Mouse (Mus musculus) neural tube, embryonic 15.5 days (tissue): ENCODE results near the gene Nipal4. TPM values are rescaled to one million over a fixed set of nuclear protein-coding genes. Genes with fewer than 3 reads are reported as not detected.

ENCODE experiments used
- ATAC-seq: fragments of 200-750 bp; cut with Nextera tagmentation; 2 replicates; pipeline ENCODE4 v1.8.0; 2017; ENCODE audit warnings: mild to moderate bottlenecking, moderate TSS enrichment, moderate library complexity; ENCODE audit not compliant: low FRiP score
- H3K27ac ChIP-seq: fragments of 300-500 bp; sonication (generic); replicated peaks from 2 replicates; pipeline ENCODE4 v1.5.1; 2015; ENCODE audit warnings: mild to moderate bottlenecking, inconsistent platforms
- H3K27me3 ChIP-seq: fragments of 300-500 bp; sonication (generic); replicated peaks from 2 replicates; pipeline ENCODE4 v1.6.1; 2015; ENCODE audit warnings: inconsistent platforms
- H3K36me3 ChIP-seq: fragments of 300-500 bp; sonication (generic); 2 replicates; pipeline ENCODE4 v1.6.1; 2015; ENCODE audit warnings: inconsistent platforms
- H3K4me1 ChIP-seq: fragments of 300-500 bp; sonication (generic); 2 replicates; pipeline ENCODE4 v1.6.1; 2015; ENCODE audit warnings: inconsistent platforms
- H3K4me2 ChIP-seq: fragments of 300-500 bp; sonication (generic); 2 replicates; pipeline ENCODE4 v1.6.1; 2015; ENCODE audit warnings: inconsistent platforms, mild to moderate bottlenecking, moderate library complexity
- H3K4me3 ChIP-seq: fragments of 300-500 bp; sonication (generic); replicated peaks from 2 replicates; pipeline ENCODE4 v1.5.1; 2015; ENCODE audit warnings: mild to moderate bottlenecking, inconsistent platforms
- H3K9ac ChIP-seq: fragments of 300-500 bp; sonication (generic); replicated peaks from 2 replicates; pipeline ENCODE4 v1.6.1; 2015; ENCODE audit warnings: mild to moderate bottlenecking, inconsistent platforms
- H3K9me3 ChIP-seq: fragments of 300-500 bp; sonication (generic); replicated peaks from 2 replicates; pipeline ENCODE4 v1.6.1; 2016; ENCODE audit warnings: inconsistent platforms
- WGBS: fragments of 180-500 bp; shearing (Covaris S2); methylation state at CpG from one replicate; pipeline ENCODE4 v1.1.7; 2015; ENCODE audit warnings: mixed read lengths; 5-methylcytosine and 5-hydroxymethylcytosine counted together
- polyA plus RNA-seq: library from polyadenylated mRNA; unstranded; fragments of >200 nt; fragmentation: Nextera tagmentation; extraction: Ambion mirVana; gene quantifications from 2 replicates; pipeline ENCODE4 v1.2.1, GENCODE M21; 2015

The Nipal4 gene
- polyA plus RNA-seq, 1 experiment from 2014 or later, result 0.15 TPM

- Histone ChIP-seq H3K4me1 (no peaks in the 10 kb centered on the region), H3K27ac (no peak overlapping the region), H3K9ac (no peak overlapping the region), H3K4me2 (no peak overlapping the region), H3K36me3 (peaks cover 34% of the 10 kb centered on the region), H3K9me3 (no peaks in the 10 kb centered on the region), H3K27me3 (no peaks in the 10 kb centered on the region), H3K4me3 (no peak overlapping the region)
- ATAC-seq, result no peak
- WGBS, result 80% methylated on average over 5 of the region's 5 CpGs
These were observed 19.7 kb downstream of the Nipal4 start for GRCm38 (mm10) chr11:46146619-46147018.

- ATAC-seq, result no peak
- H3K9ac ChIP-seq, result no peak overlapping the region
- no peaks in the 10 kb centered on the region for H3K4me1 ChIP-seq
- no peak overlapping the region for H3K4me3 ChIP-seq
- no peak overlapping the region for H3K27ac ChIP-seq
- H3K36me3 ChIP-seq, result peaks cover 47% of the 10 kb centered on the region
- no peaks in the 10 kb centered on the region for H3K27me3 ChIP-seq
- H3K9me3 ChIP-seq, result no peaks in the 10 kb centered on the region
- WGBS, result 91% methylated on average over 11 of the region's 11 CpGs
- no peak overlapping the region for H3K4me2 ChIP-seq
These were observed 21.0 kb downstream of the Nipal4 start for GRCm38 (mm10) chr11:46145163-46145875.

GRCm38 (mm10) chr11:46143342-46143741 lies 23.0 kb downstream of the Nipal4 start:
- WGBS, result 84% methylated on average over 6 of the region's 6 CpGs

GRCm38 (mm10) chr11:46134899-46135298 lies 31.4 kb downstream of the Nipal4 start:
- ATAC-seq, result no peak
- Histone ChIP-seq H3K9ac (no peak overlapping the region), H3K4me1 (no peaks in the 10 kb centered on the region), H3K27ac (no peak overlapping the region), H3K4me2 (no peak overlapping the region), H3K36me3 (peaks cover 56% of the 10 kb centered on the region), H3K27me3 (no peaks in the 10 kb centered on the region), H3K9me3 (no peaks in the 10 kb centered on the region), H3K4me3 (no peak overlapping the region)
- 92% methylated on average over 2 of the region's 2 CpGs for WGBS

More at GRCm38 (mm10) chr11:46143342-46143741, 23.0 kb downstream of the Nipal4 start:
- H3K27ac ChIP-seq, result no peak overlapping the region
- no peak overlapping the region for H3K9ac ChIP-seq
- H3K36me3 ChIP-seq, result peaks cover 67% of the 10 kb centered on the region
- H3K4me1 ChIP-seq, result no peaks in the 10 kb centered on the region
- ATAC-seq, result no peak
- no peak overlapping the region for H3K4me3 ChIP-seq
- H3K9me3 ChIP-seq, result no peaks in the 10 kb centered on the region
- H3K27me3 ChIP-seq, result no peaks in the 10 kb centered on the region
- H3K4me2 ChIP-seq, result no peak overlapping the region

- no peaks in the 10 kb centered on the region for H3K9me3 ChIP-seq
These were observed 35.0 kb downstream of the Nipal4 start for GRCm38 (mm10) chr11:46131022-46131986.

DNA sequence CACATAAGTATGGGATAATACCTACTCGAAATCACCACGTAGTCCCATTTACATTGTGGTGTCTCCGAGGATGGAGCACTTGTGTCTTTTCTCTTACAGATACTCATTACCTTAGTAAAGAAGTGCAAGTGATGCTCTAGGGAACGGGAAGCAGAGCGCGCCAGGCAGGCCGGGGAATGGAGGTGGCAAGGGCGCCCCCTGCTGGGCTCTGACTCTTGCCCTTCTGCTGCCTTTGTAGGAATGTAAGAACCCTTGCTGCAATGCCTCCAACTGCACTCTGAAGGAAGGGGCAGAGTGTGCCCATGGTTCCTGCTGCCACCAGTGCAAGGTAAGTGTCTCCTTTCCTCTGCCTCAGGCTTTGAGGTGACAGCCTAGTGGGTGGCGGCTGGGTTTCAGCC lies 37.8 kb downstream of the Nipal4 start:
- H3K9me3 ChIP-seq, result no peaks in the 10 kb centered on the region
- H3K36me3 ChIP-seq, result peaks cover 33% of the 10 kb centered on the region
- H3K4me1 ChIP-seq, result no peaks in the 10 kb centered on the region
- H3K4me3 ChIP-seq, result no peak overlapping the region
- H3K4me2 ChIP-seq, result no peak overlapping the region
- no peak overlapping the region for H3K27ac ChIP-seq
- ATAC-seq, result no peak
- H3K27me3 ChIP-seq, result no peaks in the 10 kb centered on the region
- no peak overlapping the region for H3K9ac ChIP-seq
- WGBS, result 66% methylated on average over 9 of the region's 9 CpGs

More at GRCm38 (mm10) chr11:46131022-46131986, 35.0 kb downstream of the Nipal4 start:
- WGBS, result 95% methylated on average over 17 of the region's 17 CpGs
- Histone ChIP-seq H3K4me2 (no peak overlapping the region), H3K9ac (no peak overlapping the region), H3K27ac (no peak overlapping the region), H3K4me3 (no peak overlapping the region), H3K4me1 (no peaks in the 10 kb centered on the region), H3K27me3 (no peaks in the 10 kb centered on the region), H3K36me3 (peaks cover 37% of the 10 kb centered on the region)
- ATAC-seq, result no peak

DNA sequence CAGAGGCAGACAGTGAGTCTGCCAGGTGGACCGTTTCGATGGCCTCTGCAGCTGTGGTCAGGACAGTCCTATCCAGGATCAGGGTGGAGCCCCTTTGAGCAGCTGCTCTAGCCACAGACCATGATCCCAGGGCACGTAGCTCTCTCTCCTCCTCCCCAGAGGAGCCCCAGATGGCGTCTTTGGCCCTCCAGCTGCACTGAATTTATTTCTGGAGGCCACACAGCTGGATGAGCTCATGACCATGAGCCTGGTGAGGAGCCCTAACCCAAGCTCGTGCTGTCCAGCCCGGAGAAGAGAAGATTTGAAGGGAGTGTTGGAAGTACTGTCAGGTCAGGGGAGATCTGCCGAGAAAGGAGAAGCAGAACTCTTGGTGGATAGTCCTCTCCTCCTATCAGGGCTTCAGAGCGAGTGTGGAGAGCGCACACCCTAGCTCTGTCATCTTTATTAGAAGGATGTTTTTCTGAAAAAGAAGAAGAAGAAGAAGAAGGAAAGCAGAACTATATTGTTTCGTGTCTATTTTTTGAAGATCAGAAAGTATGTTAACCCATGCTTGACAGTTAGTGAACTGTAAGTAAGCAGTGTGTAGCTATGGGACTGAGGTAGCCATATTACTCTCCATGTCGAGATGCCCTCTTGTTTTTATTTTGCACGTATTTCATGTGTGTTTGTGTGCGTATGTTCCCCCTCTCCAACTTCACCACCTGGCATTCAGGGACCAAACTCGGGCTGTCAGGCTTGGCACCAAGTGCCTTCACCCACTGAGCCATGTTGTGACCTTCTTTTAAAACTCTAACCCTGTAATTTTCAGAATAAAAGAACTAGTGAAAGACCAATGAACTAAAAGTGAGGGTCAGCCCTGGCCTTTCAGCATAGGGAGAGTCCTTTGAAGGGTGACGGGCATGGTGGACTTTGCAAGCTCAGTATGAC lies 38.4 kb downstream of the Nipal4 start:
- Histone ChIP-seq H3K9ac (no peak overlapping the region), H3K27ac (no peak overlapping the region), H3K4me1 (no peaks in the 10 kb centered on the region), H3K9me3 (no peaks in the 10 kb centered on the region), H3K4me2 (no peak overlapping the region), H3K36me3 (peaks cover 33% of the 10 kb centered on the region), H3K4me3 (no peak overlapping the region), H3K27me3 (no peaks in the 10 kb centered on the region)
- no peak for ATAC-seq
- WGBS, result 85% methylated on average over 15 of the region's 15 CpGs

DNA sequence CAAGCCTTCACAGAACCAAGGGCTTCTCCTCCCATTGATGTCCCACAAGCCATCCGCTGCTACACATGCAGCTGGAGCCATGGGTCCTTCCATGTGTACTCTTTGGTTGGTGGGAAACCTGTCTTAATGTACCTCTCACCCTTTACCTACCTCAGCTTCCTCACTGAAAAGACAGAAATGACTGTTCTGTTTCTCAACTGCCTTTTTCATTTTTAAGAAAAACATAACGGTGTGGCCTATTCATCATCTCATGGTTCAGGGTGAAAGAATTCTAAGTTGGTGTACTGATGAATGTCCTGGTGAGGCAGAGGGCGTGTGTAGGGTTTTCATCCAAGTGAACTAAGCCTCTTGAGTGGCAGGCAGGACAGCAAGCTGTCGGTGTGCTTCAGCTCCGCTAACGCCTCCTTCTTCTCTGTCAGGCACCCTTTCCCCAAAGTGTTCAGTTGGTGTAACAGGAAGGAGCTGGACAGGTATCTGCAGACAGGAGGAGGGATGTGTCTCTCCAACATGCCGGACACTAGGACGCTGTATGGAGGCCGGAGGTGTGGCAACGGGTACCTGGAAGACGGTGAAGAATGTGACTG lies 39.4 kb downstream of the Nipal4 start:
- no peak overlapping the region for H3K4me2 ChIP-seq
- ATAC-seq, result no peak
- peaks cover 35% of the 10 kb centered on the region for H3K36me3 ChIP-seq
- WGBS, result 96% methylated on average over 11 of the region's 11 CpGs
- H3K9ac ChIP-seq, result no peak overlapping the region
- no peaks in the 10 kb centered on the region for H3K9me3 ChIP-seq
- no peaks in the 10 kb centered on the region for H3K27me3 ChIP-seq
- no peak overlapping the region for H3K4me3 ChIP-seq
- no peaks in the 10 kb centered on the region for H3K4me1 ChIP-seq
- no peak overlapping the region for H3K27ac ChIP-seq

DNA sequence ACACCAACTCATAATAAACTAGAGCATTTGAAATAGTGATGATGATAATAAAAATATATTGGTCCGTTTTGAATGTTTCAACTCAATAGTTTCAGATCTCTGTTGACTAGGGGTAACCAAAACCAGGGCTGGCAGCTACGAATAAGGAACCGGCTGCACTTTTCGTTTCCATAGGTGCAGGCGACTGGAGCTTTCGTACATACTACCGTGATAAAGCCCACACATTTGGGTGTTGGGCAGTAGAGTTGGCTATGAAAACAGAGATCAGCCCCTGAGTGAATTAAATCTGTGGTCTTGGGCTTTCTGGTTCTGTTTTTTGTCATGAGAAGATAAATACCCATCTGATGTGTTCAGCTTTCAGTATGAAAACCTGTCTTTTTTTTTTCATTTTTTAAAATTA lies 40.0 kb downstream of the Nipal4 start:
- Histone ChIP-seq H3K27ac (no peak overlapping the region), H3K27me3 (no peaks in the 10 kb centered on the region), H3K4me3 (no peak overlapping the region), H3K9me3 (no peaks in the 10 kb centered on the region), H3K9ac (no peak overlapping the region), H3K36me3 (peaks cover 36% of the 10 kb centered on the region), H3K4me1 (no peaks in the 10 kb centered on the region), H3K4me2 (no peak overlapping the region)
- no peak for ATAC-seq
- WGBS, result 95% methylated on average over 7 of the region's 7 CpGs

DNA sequence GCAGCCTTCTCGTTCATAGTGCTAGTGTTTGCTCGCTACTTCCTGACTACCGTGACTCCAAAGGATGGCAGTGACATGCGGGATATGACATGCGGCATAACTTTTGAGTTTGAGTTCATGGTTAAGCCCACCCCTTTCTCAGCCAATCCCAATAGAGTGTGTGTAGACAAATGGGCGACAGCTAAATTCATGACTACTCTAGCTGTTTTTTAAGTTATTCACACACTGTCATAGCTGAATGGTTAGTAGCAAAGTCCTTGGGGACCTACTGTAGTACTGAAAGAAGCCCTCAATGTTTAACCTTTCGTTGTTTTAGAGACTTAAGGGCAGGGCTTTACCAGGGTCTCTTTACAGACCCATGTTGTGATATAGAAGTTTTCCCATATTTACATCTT lies 40.5 kb downstream of the Nipal4 start:
- Histone ChIP-seq H3K4me2 (no peak overlapping the region), H3K9ac (no peak overlapping the region), H3K4me3 (no peak overlapping the region), H3K9me3 (no peaks in the 10 kb centered on the region), H3K27ac (no peak overlapping the region), H3K27me3 (no peaks in the 10 kb centered on the region), H3K36me3 (peaks cover 38% of the 10 kb centered on the region), H3K4me1 (no peaks in the 10 kb centered on the region)
- no peak for ATAC-seq
- 93% methylated on average over 7 of the region's 7 CpGs for WGBS
